Mouse (Mus musculus): ENCODE results near the gene Mss51.

DNA sequence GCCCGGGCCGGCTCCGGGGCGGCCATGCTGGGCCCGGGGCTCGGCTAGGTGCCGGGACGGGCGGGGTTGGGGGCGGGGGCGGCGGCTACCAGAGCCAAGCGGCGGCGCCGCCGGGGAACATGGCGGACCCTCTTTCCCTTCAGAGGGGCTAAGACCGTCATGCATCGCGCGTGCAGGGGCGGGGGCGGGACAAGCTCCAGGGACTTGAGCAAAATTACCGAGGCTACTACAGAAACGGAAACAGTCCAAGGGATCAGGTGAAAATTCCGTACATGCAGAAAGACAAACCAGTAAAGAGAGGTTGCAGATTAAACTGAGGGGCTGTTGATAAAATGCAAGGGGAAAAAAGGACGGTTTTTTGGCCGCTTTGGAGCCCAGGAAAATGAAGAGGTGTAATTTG lies 49.7 kb upstream of the Mss51 start, which contains the start of gene Ppp3cb:
- no peak for TF ChIP-seq CTCF (IDR thresholded peaks at IDR 0.05; ENCODE audit: extremely low read depth, insufficient read length, insufficient replicate concordance, low read depth, low read length)
- peak; percentile 13; the same call in 1 of the 2 replicates for TF ChIP-seq POLR2A (IDR thresholded peaks at IDR 0.05; ENCODE audit: low read depth, low read length)

Data from small intestine, adult 2 months (tissue).